Mouse (Mus musculus) G1E-ER4 (cell line): ENCODE results near the gene 2310033P09Rik. TPM values are rescaled to one million over a fixed set of nuclear protein-coding genes. Genes with fewer than 3 reads are reported as not detected.

Experiments
- GATA1 ChIP-seq: IDR thresholded peaks from one replicate; pipeline ENCODE4 v1.8.0; 2012; ENCODE audit warnings: low read length, inconsistent platforms
- polyA plus RNA-seq: library from polyadenylated mRNA; stranded (reverse); fragments of >175 nt; gene quantifications from 2 replicates; pipeline ENCODE4 v1.2.3, GENCODE M21; 2012

2310033P09Rik gene
- polyA plus RNA-seq, 1 experiment, result 48.1 TPM

DNA sequence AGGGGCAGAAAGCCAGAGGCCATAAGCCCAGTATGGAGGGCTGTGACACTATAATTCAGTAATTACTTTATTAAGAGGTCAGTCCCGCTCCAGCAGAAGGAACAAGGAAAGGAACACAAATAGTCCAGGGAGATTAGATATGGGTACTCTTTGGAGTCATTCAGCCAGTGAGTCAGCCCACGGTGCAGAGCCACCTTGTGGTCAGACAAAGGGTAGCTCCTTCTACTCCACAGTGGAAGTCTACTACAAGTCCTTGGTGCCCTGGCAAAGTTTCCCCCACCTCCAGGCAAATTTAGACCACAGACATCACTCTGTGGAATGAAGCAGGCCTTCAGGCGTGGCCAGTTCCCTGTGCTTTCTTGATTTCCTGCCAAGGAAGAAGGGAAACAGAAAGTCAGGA, 24.3 kb upstream of the 2310033P09Rik start:
- no peak for TF ChIP-seq GATA1

GRCm38 (mm10) chr11:59185490-59185889, 22.6 kb upstream of the 2310033P09Rik start:
- no peak for TF ChIP-seq GATA1

GRCm38 (mm10) chr11:59187706-59188105, 20.4 kb upstream of the 2310033P09Rik start:
- TF ChIP-seq GATA1, result no peak

DNA sequence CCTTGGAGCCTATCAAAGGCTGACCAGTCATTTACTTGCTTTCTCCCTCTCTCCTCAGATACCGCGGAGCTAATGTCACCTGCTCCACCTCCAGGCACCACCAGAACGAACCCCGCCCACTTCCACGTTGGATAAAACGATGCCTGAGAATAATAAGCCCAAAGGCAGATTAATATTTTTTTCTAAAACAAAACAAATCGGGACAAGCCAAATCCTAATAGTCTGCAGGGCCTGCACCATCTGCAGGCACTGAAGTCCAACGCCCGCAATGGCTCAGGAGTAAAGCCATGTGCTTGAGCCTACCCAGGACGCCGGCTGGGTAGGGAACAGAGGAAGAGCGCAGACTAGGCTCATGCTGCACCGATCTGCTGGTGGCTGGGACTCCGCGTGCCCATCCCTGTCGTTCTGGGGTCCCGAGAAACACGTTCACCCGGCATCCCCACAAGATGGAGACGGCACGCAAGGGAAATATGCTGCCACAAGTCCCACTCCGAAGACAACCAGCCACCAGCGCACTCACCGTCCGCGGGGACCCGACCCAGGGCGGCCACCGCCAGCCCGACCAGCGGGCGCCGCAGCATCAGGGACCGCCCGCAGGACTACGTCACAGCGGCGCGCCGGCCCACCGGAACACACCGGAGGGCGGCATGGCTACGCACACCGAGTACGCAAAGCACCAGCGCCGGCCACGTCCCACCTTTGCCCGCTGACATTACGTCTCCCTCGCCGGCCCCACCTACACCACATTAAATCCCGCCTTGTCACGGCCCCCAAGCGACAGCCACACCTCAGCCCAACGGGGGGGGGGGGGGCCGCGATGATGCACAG, 16.7 kb upstream of the 2310033P09Rik start:
- TF ChIP-seq GATA1, result no peak

DNA sequence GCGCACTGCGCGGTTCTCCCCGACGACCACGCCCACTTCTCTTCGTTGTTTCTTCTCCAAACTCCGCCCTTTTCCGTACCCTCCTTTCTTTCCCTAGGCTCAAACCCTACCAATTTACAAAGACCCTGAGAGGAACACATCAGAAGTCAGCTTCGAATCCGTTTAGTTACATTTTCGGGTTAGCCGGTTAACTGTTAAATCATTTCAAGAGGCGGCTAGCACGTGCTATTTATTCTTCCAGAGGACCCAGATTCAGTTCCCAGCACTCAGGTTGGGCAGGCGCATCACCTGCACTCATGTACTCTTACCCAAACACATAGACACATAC, 16.1 kb upstream of the 2310033P09Rik start, which contains the start of gene Guk1:
Gene Guk1 (minus strand): TSS at position 154 of the 328 bp plus-strand sequence.
- no peak for TF ChIP-seq GATA1

DNA sequence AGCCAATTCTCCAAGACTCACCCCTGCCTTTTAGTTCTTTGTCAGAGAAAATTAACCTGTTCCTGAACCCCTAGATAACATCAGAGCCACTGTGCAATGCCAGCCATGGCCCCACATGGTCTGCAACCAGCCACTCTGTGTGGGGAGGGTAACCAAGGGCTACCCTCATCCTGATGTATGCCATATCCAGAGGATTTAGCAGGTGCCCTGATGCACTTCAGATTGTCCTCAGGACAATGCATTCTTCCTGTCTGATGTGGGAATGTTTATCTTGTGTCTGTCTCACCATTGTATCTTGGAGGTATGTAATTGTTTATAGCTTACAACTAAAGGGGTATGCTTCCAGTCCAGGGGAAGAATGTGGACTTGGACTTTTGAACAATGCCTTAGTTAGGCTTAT, 11.9 kb upstream of the 2310033P09Rik start:
- no peak for TF ChIP-seq GATA1

GRCm38 (mm10) chr11:59201216-59202002, 6.7 kb upstream of the 2310033P09Rik start:
- no peak for TF ChIP-seq GATA1

DNA sequence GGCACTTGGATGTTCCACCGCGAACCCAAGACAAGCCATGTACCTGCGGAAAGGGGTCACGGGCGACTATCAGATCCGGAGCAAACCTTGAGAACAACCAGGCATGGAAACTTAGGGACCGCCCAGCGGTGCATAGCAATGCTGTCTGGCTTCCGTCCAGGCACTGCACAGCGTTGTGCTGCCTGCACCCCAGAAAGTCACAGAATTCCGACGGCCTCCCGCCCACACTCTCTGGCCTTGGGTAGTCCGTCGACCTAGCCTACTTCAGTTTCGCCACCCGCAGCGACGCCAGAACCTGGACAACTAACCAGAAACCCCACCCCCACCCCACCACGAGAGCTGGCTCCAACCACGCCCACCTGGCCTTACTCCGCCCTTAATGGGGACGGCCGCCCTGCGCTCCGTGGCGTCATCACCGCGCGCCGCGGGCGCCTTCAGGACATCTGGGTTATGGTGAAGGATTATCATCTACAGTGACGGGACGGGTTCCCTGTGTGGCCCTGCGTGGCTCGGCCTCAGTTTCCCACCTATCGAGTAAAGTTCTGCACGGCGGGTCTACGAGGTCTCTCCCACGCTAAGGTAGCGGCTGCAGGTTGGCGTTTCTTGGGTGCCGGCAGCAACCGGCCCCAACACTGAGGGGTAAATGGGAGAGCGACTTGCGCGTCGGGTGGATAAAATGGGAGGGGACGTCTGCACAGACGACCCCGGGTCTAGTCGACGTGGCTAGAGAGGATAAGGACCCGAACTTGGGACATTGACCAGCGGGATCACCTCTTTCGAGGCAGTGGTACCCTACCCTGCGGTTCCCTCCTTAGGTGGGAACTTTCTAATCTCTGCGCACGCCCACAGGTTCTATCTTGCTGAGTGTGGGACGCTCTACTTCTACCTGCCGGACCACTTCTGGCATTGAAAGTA, 5.8 kb upstream of the 2310033P09Rik start, which contains the start of gene Mrpl55:
Gene Mrpl55 (plus strand): TSS at position 406 of the 915 bp plus-strand sequence.
- no peak for TF ChIP-seq GATA1

- TF ChIP-seq GATA1, result no peak
Observed at GRCm38 (mm10) chr11:59209003-59209441, 901 bp downstream of the 2310033P09Rik start.

DNA sequence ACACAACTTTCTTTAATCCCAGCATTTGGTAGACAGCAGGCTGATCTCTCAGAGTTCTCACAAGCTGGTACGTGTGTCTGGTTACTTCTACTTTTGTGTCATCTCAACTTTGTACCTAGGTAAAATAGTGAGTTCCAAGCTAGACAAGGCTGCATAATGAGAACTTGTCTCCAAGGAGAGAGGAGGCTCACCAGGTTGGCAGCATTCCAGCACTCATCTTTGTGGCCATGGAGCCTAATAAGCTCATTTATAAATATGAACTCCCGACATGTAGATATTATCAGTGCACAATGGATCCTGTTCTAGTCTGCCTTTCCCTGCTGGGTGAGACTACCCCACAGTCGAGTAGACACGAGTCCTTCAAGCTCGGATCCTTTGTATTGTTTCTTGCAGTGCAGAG, 1.5 kb downstream of the 2310033P09Rik start:
- TF ChIP-seq GATA1, result no peak

GRCm38 (mm10) chr11:59210020-59210419, 1.9 kb downstream of the 2310033P09Rik start:
- no peak for TF ChIP-seq GATA1

- no peak for TF ChIP-seq GATA1
Observed at GRCm38 (mm10) chr11:59212892-59213494, 4.9 kb downstream of the 2310033P09Rik start.

GRCm38 (mm10) chr11:59216955-59217354, 8.8 kb downstream of the 2310033P09Rik start:
- TF ChIP-seq GATA1, result no peak

GRCm38 (mm10) chr11:59218389-59218998, 10.4 kb downstream of the 2310033P09Rik start:
- no peak for TF ChIP-seq GATA1

GRCm38 (mm10) chr11:59219064-59219463, 10.9 kb downstream of the 2310033P09Rik start:
- no peak for TF ChIP-seq GATA1

DNA sequence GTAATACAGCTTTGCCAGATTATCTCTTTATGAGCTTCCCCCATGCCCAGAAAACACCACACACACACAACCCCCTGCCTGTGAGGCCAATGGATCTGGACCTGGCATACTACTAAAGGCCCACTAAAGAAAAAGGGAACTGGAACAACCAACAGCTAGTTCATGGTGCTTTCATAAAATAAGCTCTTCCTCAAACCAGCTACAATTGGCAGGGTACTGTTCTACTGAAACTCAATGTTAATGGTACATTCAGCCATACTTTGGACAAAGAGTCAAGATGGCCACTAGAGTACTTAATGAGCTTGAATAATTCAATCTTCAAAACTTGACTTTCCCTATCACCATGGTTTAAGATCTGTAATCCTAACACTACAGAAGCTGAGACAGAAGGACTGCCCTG, 13.5 kb downstream of the 2310033P09Rik start:
- TF ChIP-seq GATA1, result no peak
